Mouse (Mus musculus): Measurements from ENCODE around the gene Tgfbr3l.
A peak's percentile ranks its signal among the peaks of the same experiment; 100 is the strongest.
"Not testable (repeated sequence)": the region's sequence is repeated elsewhere in the genome, so short reads cannot be mapped to it uniquely, and the experiment has no call there.

Tgfbr3l gene

DNA sequence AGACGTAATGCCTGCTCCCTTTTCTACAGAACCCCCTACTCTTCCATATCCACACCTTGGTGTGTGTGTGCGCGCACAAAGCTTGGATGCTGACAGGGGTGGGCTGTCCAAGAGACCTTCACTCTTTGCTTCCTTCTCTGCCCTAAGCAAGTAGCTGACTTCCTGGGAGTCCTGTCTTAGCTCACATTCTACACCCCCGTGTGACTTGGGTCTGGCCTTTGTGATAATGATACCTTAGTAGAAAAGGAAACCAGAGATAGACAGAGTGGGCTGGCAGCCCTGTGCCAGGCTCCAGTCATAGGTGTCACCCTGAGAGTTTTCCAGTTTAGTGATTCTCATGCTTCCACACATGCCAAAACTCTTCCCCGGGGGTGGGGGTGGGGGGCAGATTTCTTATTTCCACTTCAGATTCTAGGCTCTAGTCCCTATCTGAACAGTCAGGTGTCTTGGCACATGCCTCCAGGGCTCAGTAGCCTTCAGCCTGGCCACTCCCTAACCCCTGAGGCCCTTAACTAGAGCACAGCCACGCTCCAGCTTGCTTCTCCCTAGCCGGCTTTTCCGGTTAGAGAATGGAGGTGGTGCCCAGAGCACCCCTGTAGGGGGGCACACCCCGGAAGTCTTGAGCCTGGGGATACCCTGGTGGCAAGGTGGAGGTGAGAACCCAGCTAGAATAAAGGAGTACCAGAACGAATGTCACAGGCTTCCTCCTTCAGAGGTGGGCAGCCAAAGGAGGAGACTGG lies 17.2 kb upstream of the Tgfbr3l start:
- no peak for DNase-seq (ENCODE audit: extremely low read depth, insufficient read length, low spot score)

DNA sequence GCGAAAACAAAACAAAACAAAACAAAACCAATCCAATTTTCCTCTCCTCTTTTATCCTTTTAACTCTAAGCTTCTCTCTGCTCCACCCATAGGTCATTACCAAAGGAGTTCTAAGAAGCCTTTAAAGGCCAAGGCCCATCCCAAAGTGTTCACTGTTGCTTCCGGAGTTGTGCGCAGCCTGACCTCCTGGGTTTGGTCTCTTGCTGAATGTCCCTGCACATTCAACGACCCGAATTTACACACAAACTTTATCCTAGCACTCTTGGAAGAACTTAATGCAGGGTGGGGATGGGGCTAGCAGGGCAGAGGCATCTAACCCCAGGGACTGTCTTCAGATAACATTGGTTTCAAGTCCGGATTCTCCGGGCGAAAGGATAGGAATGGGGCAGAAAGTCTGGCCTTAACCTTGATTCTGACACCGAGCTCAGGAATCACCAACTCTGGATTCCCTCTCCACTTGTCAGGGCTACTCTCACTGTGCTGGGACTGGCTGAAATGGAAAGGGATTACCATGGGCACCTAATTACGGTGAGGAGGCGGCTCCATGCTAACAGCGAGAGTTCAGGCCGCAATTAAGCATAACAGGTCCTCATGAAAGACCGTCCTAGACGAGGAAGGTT lies 10.1 kb upstream of the Tgfbr3l start:
- DNase-seq (ENCODE audit: extremely low read depth, insufficient read length, low spot score), result no peak

DNA sequence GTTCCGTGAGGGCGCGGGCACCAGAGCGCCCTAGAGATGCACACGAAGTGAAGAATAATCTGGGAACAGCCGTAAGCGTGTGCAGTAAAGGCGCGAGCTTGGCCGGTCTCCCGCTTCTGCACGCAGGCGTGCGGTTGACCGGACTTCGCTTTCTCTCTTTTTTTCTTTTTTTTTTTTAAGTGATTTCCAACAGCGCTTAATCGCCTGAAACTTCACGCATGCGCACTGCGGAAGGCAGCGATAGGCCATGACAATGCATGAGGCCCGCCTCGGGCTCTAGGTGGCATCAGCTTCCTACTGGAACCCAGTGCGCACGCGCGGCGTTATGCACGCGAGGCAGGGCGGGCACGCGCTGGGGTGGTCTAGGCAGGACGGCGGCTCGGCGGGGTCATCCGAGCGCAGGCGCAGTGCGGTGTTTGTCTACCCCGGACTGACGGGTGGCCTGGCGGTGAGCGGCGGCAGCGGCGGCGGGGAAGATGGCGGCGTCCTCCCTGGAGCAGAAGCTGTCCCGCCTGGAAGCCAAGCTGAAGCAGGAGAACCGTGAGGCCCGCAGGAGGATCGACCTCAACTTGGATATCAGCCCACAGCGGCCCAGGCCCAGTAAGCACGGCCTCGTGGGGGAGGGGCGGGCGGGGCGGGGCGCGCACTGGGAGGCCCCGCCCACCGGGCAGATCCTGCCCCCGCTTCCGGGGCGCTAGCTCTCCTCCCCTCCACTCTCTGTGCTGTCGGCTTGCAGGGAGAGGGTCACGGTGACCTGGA lies 9.4 kb upstream of the Tgfbr3l start, which contains the start of the genes Map2k7 and Gm49320:
Gene Map2k7, plus strand, starts transcription at position 307 of the 759 bp plus-strand sequence.
Gene Gm49320, plus strand, starts transcription at position 432 of the 759 bp plus-strand sequence.
- DNase-seq (ENCODE audit: extremely low read depth, insufficient read length, low spot score), result peak; percentile 98

DNA sequence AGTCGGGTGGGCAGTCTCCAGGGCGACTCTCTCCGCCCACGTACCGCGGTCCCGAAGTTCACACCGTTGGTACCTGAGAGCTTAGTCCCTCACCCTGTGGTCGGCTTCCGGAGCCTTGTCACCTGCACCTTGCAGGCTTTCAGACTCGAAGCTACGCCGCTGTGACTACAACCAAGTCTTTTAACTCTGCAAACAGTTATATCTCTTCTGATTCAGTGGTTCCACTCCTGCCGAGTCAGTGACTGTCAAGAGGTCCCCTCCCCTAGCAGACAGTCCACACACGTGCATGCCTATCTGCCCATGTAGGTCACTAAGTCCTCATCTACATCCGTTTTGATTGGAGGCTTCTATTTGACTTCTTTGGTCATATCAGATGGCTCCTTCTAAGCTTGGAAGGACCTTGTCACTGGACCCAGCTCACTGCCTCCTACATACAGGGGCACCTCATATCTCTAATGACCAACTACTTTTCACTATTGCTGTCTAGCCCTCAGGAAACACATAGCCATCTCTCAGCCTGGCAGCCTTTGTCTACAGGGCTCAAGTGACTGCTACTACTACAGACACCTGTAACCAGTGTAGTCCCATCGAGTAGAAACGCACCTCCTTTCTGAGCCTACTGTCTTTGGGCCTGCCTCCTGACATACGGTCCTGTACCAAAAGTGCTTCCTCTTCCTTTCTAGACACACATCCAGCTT lies 8.7 kb upstream of the Tgfbr3l start:
- DNase-seq (ENCODE audit: extremely low read depth, insufficient read length, low spot score), result no peak

- no peak for DNase-seq (ENCODE audit: extremely low read depth, insufficient read length, low spot score)
These were observed 3.0 kb upstream of the Tgfbr3l start for GRCm38 (mm10) chr8:4245061-4245460.

DNA sequence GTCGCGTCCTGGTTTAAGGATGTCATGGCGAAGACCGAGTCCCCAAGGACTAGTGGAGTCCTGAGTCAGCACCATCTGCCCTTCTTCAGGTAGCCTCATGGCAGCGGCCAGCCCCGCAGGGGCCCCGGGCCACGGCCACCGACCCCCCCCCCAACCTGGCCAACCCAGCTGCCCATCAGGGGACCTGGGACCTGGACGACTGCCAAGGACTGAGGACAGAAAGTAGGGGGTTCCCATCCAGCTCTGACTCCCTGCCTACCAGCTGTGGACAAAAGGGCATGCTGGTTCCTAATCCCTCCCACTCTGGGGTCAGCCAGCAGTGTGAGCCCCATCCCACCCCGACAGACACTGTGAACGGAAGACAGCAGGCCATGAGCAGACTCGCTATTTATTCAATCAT lies 2.3 kb upstream of the Tgfbr3l start:
- DNase-seq (ENCODE audit: extremely low read depth, insufficient read length, low spot score), result no peak

- DNase-seq (ENCODE audit: extremely low read depth, insufficient read length, low spot score), result no peak
These were observed 773 bp upstream of the Tgfbr3l start for GRCm38 (mm10) chr8:4247241-4247640.

DNA sequence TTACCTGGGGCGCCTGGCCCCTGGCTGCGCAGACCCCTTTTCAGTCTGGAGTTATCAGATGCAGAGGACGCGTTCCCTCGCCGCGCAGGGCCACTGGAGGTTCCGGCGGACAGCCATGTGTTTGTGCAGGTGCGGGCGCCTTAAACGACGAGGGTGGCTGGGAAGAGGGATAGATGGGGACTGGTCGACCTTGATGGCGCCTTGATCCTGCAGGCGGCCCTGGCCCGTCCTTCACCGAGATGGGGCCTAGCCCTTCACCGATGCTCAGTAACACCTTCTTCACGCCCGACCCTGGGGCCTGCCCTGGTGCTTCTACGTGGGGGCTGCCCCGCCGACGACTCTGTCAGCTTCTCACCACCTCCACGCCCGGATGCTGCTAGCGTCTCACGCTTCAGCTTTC lies 1.2 kb downstream of the Tgfbr3l start:
- DNase-seq (ENCODE audit: extremely low read depth, insufficient read length, low spot score), result no peak

- peak; percentile 66 for DNase-seq (ENCODE audit: extremely low read depth, insufficient read length, low spot score)
These were observed 2.4 kb downstream of the Tgfbr3l start for GRCm38 (mm10) chr8:4250306-4250970.

DNA sequence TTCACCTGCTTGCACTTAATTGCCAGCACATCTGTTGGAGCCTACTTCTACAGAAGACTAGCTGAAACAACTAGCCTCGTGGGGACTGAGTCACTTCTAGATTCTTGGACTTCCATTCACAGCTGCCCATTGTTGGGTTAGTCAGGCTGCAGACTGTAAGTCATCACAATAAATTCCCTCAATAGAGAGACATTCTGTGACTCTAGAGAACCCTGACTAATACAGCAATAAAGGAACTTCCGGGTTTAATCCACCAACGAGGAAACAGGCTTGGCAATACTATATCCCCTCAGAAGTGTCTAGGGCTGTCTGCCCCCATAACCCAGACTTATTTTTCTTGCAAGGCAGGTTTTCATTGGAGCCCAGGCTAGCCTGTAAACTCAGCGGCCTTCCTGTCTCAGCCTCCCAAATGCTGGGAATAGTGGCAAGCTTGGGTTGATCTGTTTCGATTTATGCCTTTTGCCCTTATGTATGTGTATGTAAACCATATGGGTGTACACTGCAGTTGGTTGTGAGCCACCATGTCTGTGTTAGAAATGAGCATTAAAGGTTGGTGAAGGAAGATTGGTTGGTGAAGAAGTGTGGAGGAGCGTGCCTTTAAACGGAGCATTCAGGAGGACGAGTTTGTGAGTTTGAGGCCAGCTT lies 4.2 kb downstream of the Tgfbr3l start:
- no peak for DNase-seq (ENCODE audit: extremely low read depth, insufficient read length, low spot score)

DNA sequence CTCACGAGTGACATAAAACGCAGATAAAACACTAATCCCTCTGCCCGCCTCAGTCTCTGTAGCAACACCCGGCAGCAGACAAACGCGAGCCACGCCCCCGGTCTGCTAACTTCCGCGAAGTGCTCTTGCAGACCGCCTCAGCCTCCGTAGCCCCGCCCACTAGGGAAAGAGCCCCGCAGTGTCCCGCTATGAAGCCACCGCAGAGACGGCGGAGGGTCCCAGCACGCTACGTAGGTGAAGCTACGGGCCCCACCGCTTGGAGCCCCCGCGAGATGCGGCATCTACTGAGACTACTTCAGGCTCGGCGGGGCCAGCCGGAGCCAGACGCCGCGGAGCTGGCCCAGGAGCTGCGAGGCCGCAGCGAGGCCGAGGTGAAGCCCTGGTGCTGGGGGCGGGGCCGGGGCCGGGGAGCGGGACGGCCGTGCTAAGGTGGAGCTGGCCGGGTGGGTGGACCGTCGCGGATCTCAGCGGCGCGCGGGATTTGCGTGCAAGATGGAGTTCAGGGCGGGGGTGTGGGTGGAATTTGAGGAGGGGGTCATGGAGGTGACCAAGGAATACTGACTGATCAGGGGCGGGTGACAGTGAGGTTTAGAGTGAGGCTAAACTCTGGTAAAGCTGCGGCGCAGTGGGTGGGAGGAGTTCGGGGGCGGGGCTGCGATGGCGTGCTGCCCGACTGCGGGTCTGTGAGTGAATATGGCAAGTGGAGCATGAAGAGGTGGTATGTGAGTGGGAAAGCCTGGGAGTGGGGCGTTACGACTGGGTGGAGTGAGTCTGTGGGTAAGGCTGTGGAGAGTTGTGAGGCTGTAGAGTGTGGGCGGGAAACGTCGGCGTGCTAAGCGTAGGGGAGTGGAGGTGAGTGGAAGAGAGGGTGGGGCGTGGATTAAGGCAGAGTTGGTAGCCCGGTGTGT lies 5.2 kb downstream of the Tgfbr3l start, which contains the start of gene Snapc2:
Gene Snapc2, plus strand, starts transcription at position 147 of the 908 bp plus-strand sequence.
- DNase-seq (ENCODE audit: extremely low read depth, insufficient read length, low spot score), result peak; percentile 94

GRCm38 (mm10) chr8:4254001-4254400 lies 6.0 kb downstream of the Tgfbr3l start:
- no peak for DNase-seq (ENCODE audit: extremely low read depth, insufficient read length, low spot score)

DNA sequence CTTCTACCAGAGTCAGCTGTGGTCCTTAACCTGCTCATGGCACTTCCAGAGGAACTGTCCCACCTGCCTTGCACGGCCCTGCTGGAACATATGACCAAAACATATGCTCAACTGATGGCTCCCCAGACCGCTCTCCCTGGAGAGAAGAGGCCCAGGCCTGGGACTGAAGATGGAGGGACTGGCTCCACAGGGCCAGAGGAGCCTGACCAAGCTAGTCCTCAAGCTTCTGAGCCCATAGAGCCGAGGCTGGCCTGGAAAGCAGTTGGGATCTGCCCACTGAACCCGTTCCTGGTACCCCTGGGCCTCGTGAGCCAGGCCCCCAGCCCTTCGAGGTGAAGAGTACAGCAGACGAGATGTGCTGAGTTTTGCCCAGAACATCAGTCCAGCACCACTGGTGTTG lies 7.5 kb downstream of the Tgfbr3l start:
- not testable (repeated sequence) for DNase-seq (ENCODE audit: extremely low read depth, insufficient read length, low spot score)

DNA sequence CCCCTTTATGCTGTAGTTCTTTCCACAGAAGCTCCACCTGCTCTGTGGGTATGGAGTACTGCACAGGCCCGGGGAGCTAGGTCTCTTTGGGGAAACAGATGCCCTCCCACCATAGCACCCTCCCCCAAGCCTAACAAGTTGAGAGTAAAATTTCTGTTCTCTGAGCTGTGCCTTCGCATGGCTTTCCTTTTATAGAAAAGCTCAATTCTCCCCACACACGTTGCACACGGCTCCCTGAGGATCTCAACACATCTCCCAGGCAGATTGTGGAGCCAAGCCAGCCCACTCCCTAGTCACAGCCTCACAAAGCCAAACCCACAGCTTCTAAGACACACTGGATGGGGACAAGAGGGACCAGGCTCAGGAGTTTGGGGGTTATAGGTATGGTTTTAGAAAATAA lies 8.9 kb downstream of the Tgfbr3l start:
- DNase-seq (ENCODE audit: extremely low read depth, insufficient read length, low spot score), result no peak

DNA sequence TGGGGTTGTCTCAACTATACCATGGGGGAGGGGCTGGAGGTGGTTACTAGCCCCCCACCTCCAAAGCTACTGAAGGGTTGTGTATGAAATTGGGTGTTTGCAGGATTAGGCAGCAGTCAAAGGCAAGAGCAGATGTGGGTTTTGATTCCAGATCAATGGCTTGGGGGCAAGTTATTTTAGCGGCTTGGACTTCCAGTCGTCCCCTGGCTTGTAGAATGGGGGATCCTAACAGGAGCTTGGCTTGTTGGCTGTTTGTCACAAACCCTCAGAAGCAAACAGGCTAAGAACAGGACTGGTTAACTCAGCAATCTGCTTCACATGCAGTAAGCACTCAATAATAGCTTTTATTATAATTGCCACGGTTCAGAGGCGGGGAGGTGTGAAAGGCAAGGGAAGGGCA lies 9.3 kb downstream of the Tgfbr3l start:
- no peak for DNase-seq (ENCODE audit: extremely low read depth, insufficient read length, low spot score)

GRCm38 (mm10) chr8:4258233-4258632 lies 10.2 kb downstream of the Tgfbr3l start:
- peak; percentile 70 for DNase-seq (ENCODE audit: extremely low read depth, insufficient read length, low spot score)

DNA sequence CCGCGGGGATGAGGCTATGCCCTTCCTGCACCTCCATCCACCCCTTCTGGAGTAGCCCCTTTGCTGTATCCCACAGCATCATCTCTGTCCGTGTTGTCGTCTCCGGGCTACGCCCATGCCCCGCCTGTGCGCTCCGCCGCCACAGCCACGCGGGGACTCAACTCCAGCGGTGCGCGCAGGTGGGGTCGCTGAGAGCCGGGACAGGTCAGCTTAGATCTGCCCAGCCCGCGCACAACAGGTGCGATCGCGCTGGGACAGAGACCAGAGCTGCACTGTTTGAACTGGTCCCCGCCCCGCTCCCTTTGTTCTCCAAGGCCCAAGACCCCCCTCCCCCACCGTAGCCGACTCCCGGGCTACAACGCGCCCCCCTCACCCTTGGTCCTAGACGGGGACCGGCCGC lies 10.7 kb downstream of the Tgfbr3l start:
- DNase-seq (ENCODE audit: extremely low read depth, insufficient read length, low spot score), result no peak

GRCm38 (mm10) chr8:4259125-4259804 lies 11.3 kb downstream of the Tgfbr3l start, which contains the start of gene Ctxn1:
TSS of gene Ctxn1 (minus strand) at chr8:4259274.
- peak; percentile 90 for DNase-seq (ENCODE audit: extremely low read depth, insufficient read length, low spot score)

Measured in 3134 (cell line).